Mouse (Mus musculus) thymus, adult 2 months (tissue): ENCODE measurements at regions not wholly inside any gene's neighbourhood (a gene's known extent, or its start where the extent isn't known, plus 50 kb on each side); places are given as distances from the start of the nearest gene placed in this dataset.

Source experiments
- CTCF ChIP-seq: fragments of 200-500 bp; IDR thresholded peaks from 2 replicates; pipeline ENCODE4 v1.5.1; 2012; ENCODE audit warnings: mild to moderate bottlenecking, control low read depth, low read length, moderate library complexity, borderline replicate concordance; ENCODE audit not compliant: control insufficient read depth, poor library complexity, insufficient read depth; ENCODE audit errors: extremely low read depth
- POLR2A ChIP-seq: fragments of 200-500 bp; IDR thresholded peaks from 2 replicates; pipeline ENCODE4 v1.6.1; 2012; ENCODE audit warnings: mild to moderate bottlenecking, low read length, control low read depth, moderate library complexity; ENCODE audit not compliant: control insufficient read depth, poor library complexity, insufficient read depth; ENCODE audit errors: extremely low read depth

GRCm38 (mm10) chr12:25296648-25297047 lies 199.7 kb upstream of the Id2 start:
- TF ChIP-seq CTCF (no peak), POLR2A (no peak)
